Mouse (Mus musculus) layer of hippocampus, adult 8-10 months (tissue): ENCODE data around the gene Alkbh1. TPM values are rescaled to one million over a fixed set of nuclear protein-coding genes. Genes with fewer than 3 reads are reported as not detected.
A peak's percentile ranks its signal among the peaks of the same experiment; 100 is the strongest.

Source experiments
- DNase-seq, 2 experiments: peaks; one replicate each; pipeline ENCODE4 v3.0.0; 2022; ENCODE audit warnings: low spot score in 2 of 2
- microRNA-seq, 2 experiments: library from miRNA; unstranded; fragments of <30 nt; microRNA quantifications; one replicate each; pipeline ENCODE4 v1.2.0; 2022
- total RNA-seq, 4 experiments: library from RNA; stranded (reverse); gene quantifications; 2 replicates each; pipeline ENCODE4 v1.2.4; 2022

Alkbh1 gene
- total RNA-seq, 4 experiments from 2014 or later, result 21.4 to 29.0 (median 24.3) TPM

- peak in 1 of 2 experiments; percentile 10 for DNase-seq
Observed at GRCm38 (mm10) chr12:87387171-87388121, 56.4 kb downstream of the Alkbh1 start.

DNA sequence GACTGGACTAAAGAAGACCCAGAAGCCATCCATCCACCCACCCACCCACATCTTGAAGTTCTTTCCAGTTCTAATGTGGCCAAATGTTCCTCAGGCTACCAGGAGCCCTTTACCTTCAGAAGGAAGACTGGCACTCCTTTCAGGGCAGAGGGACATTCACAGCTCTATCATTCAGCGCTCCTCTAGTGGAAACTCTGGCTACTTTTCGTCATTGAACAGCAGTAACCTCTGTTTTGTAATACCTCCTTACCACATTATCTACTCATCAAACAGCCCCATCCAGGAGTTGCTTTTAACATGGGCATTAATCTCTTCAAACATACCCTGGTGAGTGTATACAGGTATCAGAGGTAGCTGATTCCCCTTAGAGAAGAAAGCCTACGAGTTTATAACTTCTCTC, 58.8 kb downstream of the Alkbh1 start:
- DNase-seq, result no peak

GRCm38 (mm10) chr12:87381380-87381682, 62.5 kb downstream of the Alkbh1 start:
- DNase-seq, result no peak

- no peak for DNase-seq
Observed at GRCm38 (mm10) chr12:87380586-87381379, 63.0 kb downstream of the Alkbh1 start.

DNA sequence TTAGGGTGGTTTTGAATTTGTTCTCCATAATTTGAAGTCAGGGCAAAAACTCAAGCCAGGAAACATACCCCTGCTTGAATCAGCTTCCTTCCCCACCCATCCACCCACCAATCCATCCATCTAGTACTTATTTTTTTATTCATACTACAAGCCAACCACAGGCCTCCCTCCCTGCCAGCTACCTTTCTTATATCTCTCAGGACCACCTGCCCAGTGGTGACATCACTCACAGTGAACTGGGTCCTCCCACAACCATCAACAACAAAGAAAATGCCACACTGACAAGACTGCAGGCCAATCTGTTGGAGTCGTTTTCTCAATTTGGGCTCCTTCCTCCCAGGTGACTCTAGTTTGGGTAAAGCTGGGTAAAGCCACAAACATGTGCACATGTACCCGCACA, 64.3 kb downstream of the Alkbh1 start:
- no peak for DNase-seq

Small RNAs within 50 kb of the gene (microRNA-seq; reads per million reads assigned to microRNA genes)
- 53.3 to 89.4 reads per million in 2 experiments for gene Mir3068

Other genes with a start within 250 kb of the Alkbh1 start
- 1 to 10 TPM; 3.1 to 4.5 (median 4.2) TPM for gene Samd15, start 244.3 kb downstream of the Alkbh1 start, total RNA-seq
- gene Tmed8, start 243.6 kb downstream of the Alkbh1 start, total RNA-seq, result 10 to 100 TPM; 25.6 to 32.4 (median 29.0) TPM
- 1 to 10 TPM; 1.4 to 4.1 (median 2.7) TPM for gene Noxred1, start 205.3 kb downstream of the Alkbh1 start, total RNA-seq
- gene Vipas39, start 177.8 kb downstream of the Alkbh1 start, total RNA-seq, result 10 to 100 TPM; 56.4 to 62.0 (median 61.4) TPM
- gene Ahsa1, start 177.5 kb downstream of the Alkbh1 start, total RNA-seq, result 100 to 1,000 TPM; 150 to 192 (median 175) TPM
- under 1 TPM in 2 of 4 experiments, not detected in 2; 0.29 TPM for gene Ism2, start 144.3 kb downstream of the Alkbh1 start, total RNA-seq
- 10 to 100 TPM; 32.5 to 50.1 (median 37.4) TPM for gene Sptlc2, start 55.7 kb downstream of the Alkbh1 start, total RNA-seq
- gene Slirp, start 121 bp downstream of the Alkbh1 start, total RNA-seq, result 100 to 1,000 TPM; 102 to 127 (median 112) TPM
- 10 to 100 TPM; 59.6 to 69.6 (median 65.4) TPM for gene Snw1, start 28.3 kb upstream of the Alkbh1 start, total RNA-seq
- not detected for gene Gm5788, start 50.7 kb upstream of the Alkbh1 start, total RNA-seq
- not detected for gene Gm8300, start 70.3 kb upstream of the Alkbh1 start, total RNA-seq
- gene Oog1, start 158.7 kb upstream of the Alkbh1 start, total RNA-seq, result not detected
- not detected for gene Gm4027, start 174.9 kb upstream of the Alkbh1 start, total RNA-seq
- not detected for gene Gm16381, start 200.6 kb upstream of the Alkbh1 start, total RNA-seq